Mouse (Mus musculus) MEL (cell line): ENCODE measurements around the gene Gm28048. TPM values are rescaled to one million over a fixed set of nuclear protein-coding genes. Genes with fewer than 3 reads are reported as not detected.

Experiments used
- DNase-seq: peaks from one replicate; pipeline ENCODE4 v3.0.0; 2011; ENCODE audit warnings: low read depth, low spot score
- H3K27ac ChIP-seq: 2 replicates; pipeline ENCODE4 v1.5.1; 2012; ENCODE audit warnings: low read depth, mild to moderate bottlenecking, control low read depth, low read length, moderate library complexity; ENCODE audit not compliant: control insufficient read depth
- H3K27me3 ChIP-seq, 2 experiments: fragments of 150-350 bp in 1 of 2; sonication (generic) in 1 of 2; 2 replicates each; pipeline ENCODE4 v1.6.1; 2012; ENCODE audit warnings: low read length in 2 of 2, mild to moderate bottlenecking in 2 of 2, improper control_type of control experiment in 1 of 2, moderate library complexity in 1 of 2; ENCODE audit not compliant: insufficient read depth in 2 of 2, control insufficient read depth in 1 of 2
- H3K36me3 ChIP-seq, 2 experiments: 2 replicates each; pipeline ENCODE4 v1.6.1; 2012 to 2014; ENCODE audit warnings: low read length in 2 of 2, improper control_type of control experiment in 1 of 2, inconsistent platforms in 1 of 2, mild to moderate bottlenecking in 1 of 2; ENCODE audit not compliant: insufficient read depth in 2 of 2, control insufficient read depth in 1 of 2
- H3K4me1 ChIP-seq, 2 experiments: fragments of 150-350 bp in 1 of 2; sonication (generic) in 1 of 2; 2 replicates each; pipeline ENCODE4 v1.6.1; 2012; ENCODE audit warnings: low read length in 2 of 2, improper control_type of control experiment in 1 of 2, mild to moderate bottlenecking in 1 of 2; ENCODE audit not compliant: insufficient read depth in 2 of 2, control insufficient read depth in 1 of 2
- H3K4me3 ChIP-seq, 2 experiments: fragments of 150-350 bp in 1 of 2; sonication (generic) in 1 of 2; 2 replicates each; pipeline ENCODE4 v1.5.1; 2012; ENCODE audit warnings: low read depth in 2 of 2, low read length in 2 of 2, mild to moderate bottlenecking in 2 of 2, moderate library complexity in 2 of 2, control low read depth in 1 of 2, improper control_type of control experiment in 1 of 2; ENCODE audit not compliant: control insufficient read depth in 1 of 2, insufficient read depth in 1 of 2
- H3K79me2 ChIP-seq: 2 replicates; pipeline ENCODE4 v1.6.1; 2012; ENCODE audit warnings: mild to moderate bottlenecking, low read length, moderate library complexity; ENCODE audit not compliant: control insufficient read depth, poor library complexity, insufficient read depth
- H3K9ac ChIP-seq: 2 replicates; pipeline ENCODE4 v1.6.1; 2012; ENCODE audit warnings: low read depth, mild to moderate bottlenecking, control low read depth, low read length, moderate library complexity; ENCODE audit not compliant: control insufficient read depth, poor library complexity, severe bottlenecking
- H3K9me3 ChIP-seq: fragments of 150-350 bp; sonication (generic); replicated peaks from 2 replicates; pipeline ENCODE4 v1.6.1; 2012; ENCODE audit warnings: mild to moderate bottlenecking, low read length, improper control_type of control experiment, moderate library complexity; ENCODE audit not compliant: insufficient read depth
- CHD2 ChIP-seq: IDR thresholded peaks from 2 replicates; pipeline ENCODE4 v1.6.1; 2011; ENCODE audit warnings: low read length, improper control_type of control experiment
- CTCF ChIP-seq, 3 experiments: IDR thresholded peaks in 2 of 3; conservative IDR thresholded peaks in 1 of 3; 2 replicates each; pipeline ENCODE4 v1.5.1; 2011 to 2012; ENCODE audit warnings: low read length in 3 of 3, low read depth in 2 of 3, mild to moderate bottlenecking in 2 of 3, improper control_type of control experiment in 1 of 3, inconsistent platforms in 1 of 3, mixed read lengths in 1 of 3, moderate library complexity in 1 of 3; ENCODE audit not compliant: control insufficient read depth in 1 of 3, insufficient read depth in 1 of 3, poor library complexity in 1 of 3, severe bottlenecking in 1 of 3
- E2F4 ChIP-seq: IDR thresholded peaks from 2 replicates; pipeline ENCODE4 v1.6.1; 2011; ENCODE audit warnings: low read depth, low read length, improper control_type of control experiment, borderline replicate concordance
- ELF1 ChIP-seq: IDR thresholded peaks from 2 replicates; pipeline ENCODE4 v1.6.1; 2014; ENCODE audit warnings: low read depth, mild to moderate bottlenecking, inconsistent platforms, low read length, improper control_type of control experiment, moderate library complexity
- ETS1 ChIP-seq: IDR thresholded peaks from 2 replicates; pipeline ENCODE4 v1.6.1; 2012; ENCODE audit warnings: low read depth, mild to moderate bottlenecking, inconsistent platforms, low read length, improper control_type of control experiment, moderate library complexity
- GATA1 ChIP-seq: IDR thresholded peaks from 2 replicates; pipeline ENCODE4 v1.6.1; 2011; ENCODE audit warnings: low read depth, low read length, improper control_type of control experiment
- MAX ChIP-seq: IDR thresholded peaks from 2 replicates; pipeline ENCODE4 v1.6.1; 2011; ENCODE audit warnings: low read length, improper control_type of control experiment
- MAZ ChIP-seq: IDR thresholded peaks from 2 replicates; pipeline ENCODE4 v1.6.1; 2012; ENCODE audit warnings: low read depth, mild to moderate bottlenecking, inconsistent platforms, low read length, improper control_type of control experiment
- MXI1 ChIP-seq: IDR thresholded peaks from 2 replicates; pipeline ENCODE4 v1.6.1; 2011; ENCODE audit warnings: mild to moderate bottlenecking, low read depth, low read length, improper control_type of control experiment
- NRF1 ChIP-seq: IDR thresholded peaks from 2 replicates; pipeline ENCODE4 v1.6.1; 2014; ENCODE audit warnings: low read depth, mild to moderate bottlenecking, inconsistent platforms, low read length, improper control_type of control experiment, moderate library complexity; ENCODE audit not compliant: poor library complexity, insufficient read depth, severe bottlenecking
- POLR2A ChIP-seq, 2 experiments: IDR thresholded peaks; 2 replicates each; pipeline ENCODE4 v1.6.1; 2011 to 2012; ENCODE audit warnings: low read length in 2 of 2, mild to moderate bottlenecking in 2 of 2, control low read depth in 1 of 2, improper control_type of control experiment in 1 of 2, low read depth in 1 of 2, moderate library complexity in 1 of 2; ENCODE audit not compliant: control insufficient read depth in 1 of 2, insufficient read depth in 1 of 2, poor library complexity in 1 of 2
- POLR2AphosphoS2 ChIP-seq: IDR thresholded peaks from 2 replicates; pipeline ENCODE4 v1.6.1; 2011; ENCODE audit warnings: low read length, improper control_type of control experiment
- RAD21 ChIP-seq: IDR thresholded peaks from 2 replicates; pipeline ENCODE4 v1.6.1; 2011; ENCODE audit warnings: mild to moderate bottlenecking, low read depth, low read length, improper control_type of control experiment
- SMC3 ChIP-seq: IDR thresholded peaks from 2 replicates; pipeline ENCODE4 v1.6.1; 2011; ENCODE audit warnings: low read depth, low read length, improper control_type of control experiment
- TBP ChIP-seq: IDR thresholded peaks from 2 replicates; pipeline ENCODE4 v1.8.0; 2011; ENCODE audit warnings: low read depth, low read length, improper control_type of control experiment
- UBTF ChIP-seq: IDR thresholded peaks from 2 replicates; pipeline ENCODE4 v1.6.1; 2012; ENCODE audit warnings: low read depth, mild to moderate bottlenecking, inconsistent platforms, low read length, improper control_type of control experiment, moderate library complexity, borderline replicate concordance; ENCODE audit not compliant: insufficient read depth
- USF2 ChIP-seq, 2 experiments: IDR thresholded peaks; 2 replicates each; pipeline ENCODE4 v1.6.1; 2011 to 2012; ENCODE audit warnings: improper control_type of control experiment in 2 of 2, low read length in 2 of 2, borderline replicate concordance in 1 of 2, inconsistent platforms in 1 of 2, low read depth in 1 of 2, mild to moderate bottlenecking in 1 of 2; ENCODE audit not compliant: insufficient read depth in 1 of 2
- ZC3H11A ChIP-seq: IDR thresholded peaks from 2 replicates; pipeline ENCODE4 v1.6.1; 2012; ENCODE audit warnings: low read depth, mild to moderate bottlenecking, inconsistent platforms, low read length, improper control_type of control experiment
- ZKSCAN1 ChIP-seq: IDR thresholded peaks from 2 replicates; pipeline ENCODE4 v1.6.1; 2012; ENCODE audit warnings: low read depth, mild to moderate bottlenecking, inconsistent platforms, low read length, improper control_type of control experiment, moderate library complexity
- ZNF384 ChIP-seq: IDR thresholded peaks from 2 replicates; pipeline ENCODE4 v1.6.1; 2012; ENCODE audit warnings: low read depth, mild to moderate bottlenecking, inconsistent platforms, low read length, improper control_type of control experiment
- polyA plus RNA-seq, 2 experiments: library from polyadenylated mRNA; stranded (reverse) in 1 of 2; unstranded in 1 of 2; fragments of >175 nt in 1 of 2; fragments of >200 nt in 1 of 2; gene quantifications; 2 replicates each; pipeline versions ENCODE4 v1.2.1 to v1.2.4; 2012; ENCODE audit warnings: low replicate concordance in 2 of 2, low read depth in 1 of 2; ENCODE audit not compliant: insufficient read length in 2 of 2, insufficient read depth in 1 of 2, missing spikeins in 1 of 2
- total RNA-seq: library from RNA; depleted of rRNA; stranded (reverse); fragments of 300-350 nt; gene quantifications from 2 replicates; pipeline ENCODE4 v1.2.3, GENCODE M21; 2012

Gene Gm28048
- total and polyA plus RNA-seq, 3 experiments, result 8.6 to 15.0 TPM; not detected in 1

DNA sequence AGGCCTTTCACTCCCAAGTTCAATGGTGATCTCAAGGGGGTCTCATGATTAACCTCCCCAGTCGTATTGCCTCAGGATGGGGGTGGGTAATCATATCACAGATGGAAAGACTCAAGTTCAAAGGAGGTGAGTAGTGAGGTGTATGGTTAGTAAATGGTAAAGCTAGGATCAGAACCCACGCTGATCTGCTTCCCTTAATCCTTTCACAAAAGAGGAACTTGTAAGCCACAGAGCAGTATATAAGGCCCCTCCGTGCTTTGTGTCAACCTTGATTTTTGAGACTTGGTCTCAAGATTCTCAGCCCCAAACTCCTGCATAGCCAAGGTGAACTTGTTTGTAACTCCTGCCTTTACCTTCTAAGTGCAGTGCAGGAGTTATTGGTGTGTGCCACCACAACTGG, 42.3 kb upstream of the Gm28048 start:
- Histone ChIP-seq H3K4me3 (no peak overlapping the region), H3K4me1 (peaks cover 4 to 6% of the 10 kb centered on the region in 2 experiments; a peak in 3 of 4 replicates), H3K9ac (no peak overlapping the region), H3K36me3 (peaks cover 0 to 6% of the 10 kb centered on the region in 2 experiments; a peak in 2 of 4 replicates), H3K9me3 (no peaks in the 10 kb centered on the region), H3K27ac (no peak overlapping the region), H3K27me3 (no peaks in the 10 kb centered on the region), H3K79me2 (no peaks in the 10 kb centered on the region)
- TF ChIP-seq ETS1 (no peak), CHD2 (no peak), MAX (no peak), ZKSCAN1 (no peak), UBTF (no peak), NRF1 (no peak), POLR2AphosphoS2 (no peak), RAD21 (no peak), TBP (no peak), ZNF384 (no peak), USF2 (IDR thresholded peaks at IDR 0.05; ENCODE audit: borderline replicate concordance in 1 of 2, insufficient read depth in 1 of 2, low read depth in 1 of 2, low read length in 2 of 2) (no peak), CTCF (IDR thresholded peaks at IDR 0.05 in 2 of 3, conservative IDR thresholded peaks at IDR 0.05 in 1 of 3; ENCODE audit: control insufficient read depth in 1 of 3, insufficient read depth in 1 of 3, low read depth in 2 of 3, low read length in 3 of 3, poor library complexity in 1 of 3, severe bottlenecking in 1 of 3) (no peak), MAZ (no peak), E2F4 (no peak), SMC3 (no peak), ZC3H11A (no peak), MXI1 (no peak), POLR2A (IDR thresholded peaks at IDR 0.05; ENCODE audit: control insufficient read depth in 1 of 2, insufficient read depth in 1 of 2, low read depth in 1 of 2, low read length in 2 of 2, poor library complexity in 1 of 2) (no peak)
- peak; percentile 57 for DNase-seq

- H3K4me1 ChIP-seq, result no peaks in the 10 kb centered on the region
- H3K79me2 ChIP-seq, result no peaks in the 10 kb centered on the region
- H3K4me3 ChIP-seq, result no peak overlapping the region
- no peak for DNase-seq
- no peak overlapping the region for H3K9ac ChIP-seq
- no peaks in the 10 kb centered on the region for H3K9me3 ChIP-seq
- TF ChIP-seq ELF1, result peak; percentile 41; the same call in 1 of the 2 replicates
- TF ChIP-seq GATA1, result no peak
- no peak overlapping the region for H3K27ac ChIP-seq
- H3K27me3 ChIP-seq, result no peaks in the 10 kb centered on the region
- H3K36me3 ChIP-seq, result no peaks in the 10 kb centered on the region
Observed at GRCm38 (mm10) chr11:23023155-23023554, 41.3 kb upstream of the Gm28048 start.
